Mouse (Mus musculus) neural tube, embryonic 13.5 days (tissue): ENCODE data around the gene Ikzf1. TPM values are rescaled to one million over a fixed set of nuclear protein-coding genes. Genes with fewer than 3 reads are reported as not detected.

Source experiments
- ATAC-seq: fragments of 200-750 bp; cut with Nextera tagmentation; 2 replicates; pipeline ENCODE4 v1.8.0; 2017; ENCODE audit warnings: low read depth, mild to moderate bottlenecking, moderate TSS enrichment, moderate library complexity
- H3K27ac ChIP-seq: fragments of 300-500 bp; sonication (generic); replicated peaks from 2 replicates; pipeline ENCODE4 v1.5.1; 2015; ENCODE audit warnings: moderate library complexity, mild to moderate bottlenecking, inconsistent platforms
- H3K27me3 ChIP-seq: fragments of 300-500 bp; sonication (generic); 2 replicates; pipeline ENCODE4 v1.6.1; 2015; ENCODE audit warnings: mild to moderate bottlenecking, inconsistent platforms
- H3K36me3 ChIP-seq: fragments of 300-500 bp; sonication (generic); 2 replicates; pipeline ENCODE4 v1.6.1; 2015; ENCODE audit warnings: mild to moderate bottlenecking, inconsistent platforms
- H3K4me1 ChIP-seq: fragments of 300-500 bp; sonication (generic); replicated peaks from 2 replicates; pipeline ENCODE4 v1.6.1; 2015; ENCODE audit warnings: inconsistent platforms
- H3K4me2 ChIP-seq: fragments of 300-500 bp; sonication (generic); 2 replicates; pipeline ENCODE4 v1.6.1; 2015; ENCODE audit warnings: inconsistent platforms, mild to moderate bottlenecking, moderate library complexity
- H3K4me3 ChIP-seq: fragments of 300-500 bp; sonication (generic); 2 replicates; pipeline ENCODE4 v1.5.1; 2015; ENCODE audit warnings: mild to moderate bottlenecking, inconsistent platforms
- H3K9ac ChIP-seq: fragments of 300-500 bp; sonication (generic); 2 replicates; pipeline ENCODE4 v1.6.1; 2015; ENCODE audit warnings: moderate library complexity, mild to moderate bottlenecking, inconsistent platforms
- H3K9me3 ChIP-seq: fragments of 300-500 bp; sonication (generic); 2 replicates; pipeline ENCODE4 v1.6.1; 2016; ENCODE audit warnings: inconsistent platforms
- WGBS: fragments of 180-500 bp; shearing (Covaris S2); methylation state at CpG from one replicate; pipeline ENCODE4 v1.1.7; 2015; 5-methylcytosine and 5-hydroxymethylcytosine counted together
- polyA plus RNA-seq: library from polyadenylated mRNA; unstranded; fragments of >200 nt; fragmentation: Nextera tagmentation; extraction: Ambion mirVana; gene quantifications from 2 replicates; pipeline ENCODE4 v1.2.1, GENCODE M21; 2015

Gene Ikzf1
- polyA plus RNA-seq, 1 experiment from 2014 or later, result 0.38 TPM

DNA sequence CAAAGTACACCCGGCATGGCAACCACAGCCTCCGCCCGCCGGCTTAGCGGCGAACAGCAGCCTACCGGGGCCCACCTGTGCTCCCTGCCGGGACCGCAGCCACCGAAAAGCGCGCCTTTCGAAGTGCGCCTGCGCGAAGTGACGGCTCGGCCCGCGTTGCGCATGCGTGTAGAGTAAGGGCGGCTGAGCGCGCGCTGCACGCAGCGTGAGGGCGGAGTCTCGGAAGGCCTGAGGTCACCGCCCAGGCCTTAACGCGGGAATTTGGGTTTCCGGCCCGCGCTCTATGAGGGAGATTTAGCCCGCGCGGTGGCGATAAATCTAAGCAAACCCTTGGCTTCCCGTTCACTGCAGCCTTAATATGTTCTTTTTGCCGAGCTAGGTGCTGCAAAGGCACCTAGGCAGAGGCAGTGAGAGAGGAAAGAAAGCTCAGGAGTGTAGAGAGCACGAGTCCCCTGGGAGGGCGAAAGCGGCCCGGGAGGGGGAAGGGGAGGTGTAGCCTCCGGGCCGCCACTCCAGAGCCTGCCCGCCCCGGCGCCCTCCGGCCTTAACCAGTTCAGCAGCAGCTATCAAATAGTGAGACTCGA, 124.1 kb downstream of the Ikzf1 start, which contains the start of gene Fignl1:
TSS of gene Fignl1 (minus strand) at position 143 of the 584 bp plus-strand sequence.
- H3K4me2 ChIP-seq, result peak within 1 kb of the TSS; percentile 70
- peaks cover 17% of the 10 kb centered on the region for H3K4me1 ChIP-seq
- peak within 1 kb of the TSS; percentile 94 for H3K27ac ChIP-seq
- ATAC-seq, result peak; percentile 97
- peak within 1 kb of the TSS; percentile 55 for H3K4me3 ChIP-seq
- H3K27me3 ChIP-seq, result no peaks in the 10 kb centered on the region
- no peaks in the 10 kb centered on the region for H3K36me3 ChIP-seq
- H3K9me3 ChIP-seq, result no peaks in the 10 kb centered on the region
- H3K9ac ChIP-seq, result peak within 1 kb of the TSS; percentile 82
- under 1% methylated on average over 53 of the region's 53 CpGs for WGBS

- Histone ChIP-seq H3K27me3 (no peaks in the 10 kb centered on the region), H3K9me3 (no peaks in the 10 kb centered on the region), H3K4me1 (peaks cover 17% of the 10 kb centered on the region), H3K4me2 (peak overlapping the region; percentile 70), H3K27ac (peak overlapping the region; percentile 94), H3K9ac (peak overlapping the region; percentile 82), H3K4me3 (peak overlapping the region; percentile 55), H3K36me3 (no peaks in the 10 kb centered on the region)
- peak; percentile 48 for ATAC-seq
- WGBS, result 1% methylated on average over 11 of the region's 11 CpGs
These were observed 124.8 kb downstream of the Ikzf1 start for GRCm38 (mm10) chr11:11809404-11810175.

GRCm38 (mm10) chr11:11811906-11812480, 127.2 kb downstream of the Ikzf1 start:
- Histone ChIP-seq H3K36me3 (no peaks in the 10 kb centered on the region), H3K27ac (no peak overlapping the region), H3K9me3 (no peaks in the 10 kb centered on the region), H3K4me2 (peak overlapping the region; percentile 46), H3K9ac (peak overlapping the region; percentile 55; the same call in 1 of the 2 replicates), H3K27me3 (no peaks in the 10 kb centered on the region), H3K4me3 (no peak overlapping the region), H3K4me1 (peaks cover 17% of the 10 kb centered on the region)
- no peak for ATAC-seq
- WGBS, result 25% methylated on average over 9 of the region's 9 CpGs

DNA sequence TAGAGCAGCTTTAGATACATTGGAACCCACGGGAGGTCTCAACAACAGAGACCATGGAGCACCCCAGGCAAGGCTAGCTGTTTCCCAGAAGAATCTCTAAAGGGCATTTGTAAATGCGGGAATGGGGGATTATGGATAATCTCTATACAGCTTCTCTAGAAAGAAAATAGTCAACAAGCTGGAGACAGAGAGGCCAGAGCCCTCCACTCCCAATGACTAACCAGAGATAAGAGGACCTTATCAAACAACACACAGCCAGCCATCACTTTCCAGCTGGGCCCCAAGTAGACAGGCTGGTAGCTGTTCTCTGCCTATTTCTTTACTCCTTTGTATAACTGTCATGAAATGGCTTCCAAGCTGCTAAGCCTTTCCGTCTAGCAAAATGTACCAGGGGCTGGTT, 130.9 kb downstream of the Ikzf1 start:
- H3K36me3 ChIP-seq, result no peaks in the 10 kb centered on the region
- WGBS, result 76% methylated on average over 3 of the region's 3 CpGs
- H3K4me1 ChIP-seq, result peaks cover 4% of the 10 kb centered on the region
- H3K4me3 ChIP-seq, result no peak overlapping the region
- no peak overlapping the region for H3K9ac ChIP-seq
- H3K9me3 ChIP-seq, result no peaks in the 10 kb centered on the region
- H3K27ac ChIP-seq, result no peak overlapping the region
- no peak overlapping the region for H3K4me2 ChIP-seq
- no peaks in the 10 kb centered on the region for H3K27me3 ChIP-seq
- no peak for ATAC-seq

- peaks cover 33% of the 10 kb centered on the region for H3K4me1 ChIP-seq
- H3K27ac ChIP-seq, result no peak overlapping the region
- no peak overlapping the region for H3K9ac ChIP-seq
- H3K4me3 ChIP-seq, result no peak overlapping the region
- no peak for ATAC-seq
- WGBS, result 89% methylated on average over 6 of the region's 6 CpGs
- H3K4me2 ChIP-seq, result no peak overlapping the region
- no peaks in the 10 kb centered on the region for H3K27me3 ChIP-seq
- H3K36me3 ChIP-seq, result no peaks in the 10 kb centered on the region
- no peaks in the 10 kb centered on the region for H3K9me3 ChIP-seq
These were observed 134.0 kb downstream of the Ikzf1 start for GRCm38 (mm10) chr11:11818797-11819196.

DNA sequence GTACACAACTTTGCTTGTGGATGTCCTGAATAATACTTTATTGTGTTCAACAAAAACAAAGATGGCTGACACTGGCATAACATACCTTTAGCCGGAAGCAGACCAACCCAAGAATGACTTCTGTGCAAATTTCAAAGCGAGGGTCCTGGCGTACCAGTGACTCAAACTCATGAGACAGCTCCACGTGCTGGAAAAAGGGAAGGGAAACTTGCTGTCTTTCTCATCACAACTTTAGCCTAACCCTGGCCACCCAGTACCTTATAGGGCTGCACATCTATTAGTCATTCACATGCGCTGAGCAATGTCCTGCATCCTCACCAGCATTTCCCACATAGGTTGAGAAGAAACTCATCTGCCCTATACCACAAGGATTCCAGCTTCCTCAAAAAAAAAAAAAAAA, 134.4 kb downstream of the Ikzf1 start:
- H3K4me3 ChIP-seq, result no peak overlapping the region
- H3K36me3 ChIP-seq, result no peaks in the 10 kb centered on the region
- no peak for ATAC-seq
- H3K9me3 ChIP-seq, result no peaks in the 10 kb centered on the region
- no peaks in the 10 kb centered on the region; the same call in 1 of the 2 replicates for H3K27me3 ChIP-seq
- H3K27ac ChIP-seq, result no peak overlapping the region
- H3K4me2 ChIP-seq, result no peak overlapping the region
- WGBS, result 97% methylated on average over 5 of the region's 5 CpGs
- peaks cover 37% of the 10 kb centered on the region for H3K4me1 ChIP-seq
- H3K9ac ChIP-seq, result no peak overlapping the region

- 8% methylated on average over 2 of the region's 2 CpGs for WGBS
These were observed 135.4 kb downstream of the Ikzf1 start for GRCm38 (mm10) chr11:11820251-11820650.

DNA sequence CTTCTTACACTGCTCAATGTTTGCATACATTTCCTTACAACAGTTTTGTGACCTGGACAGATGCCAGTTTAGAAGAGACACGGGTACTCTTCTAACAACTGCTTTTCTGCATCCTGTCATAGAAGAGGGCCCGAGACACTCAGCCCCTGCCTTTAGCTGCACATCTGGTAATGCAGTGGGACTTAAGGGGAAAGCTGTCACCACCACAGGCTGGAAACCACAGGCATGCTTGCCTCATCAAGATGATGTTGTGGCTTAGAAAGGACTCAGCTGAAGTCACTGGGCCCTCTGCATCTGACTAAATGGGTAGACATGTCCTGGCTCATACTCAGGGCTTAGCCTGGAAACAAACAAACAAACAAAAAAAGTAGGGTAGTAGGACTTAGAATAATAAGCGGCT, 135.9 kb downstream of the Ikzf1 start:
- no peak overlapping the region for H3K4me2 ChIP-seq
- no peaks in the 10 kb centered on the region for H3K9me3 ChIP-seq
- H3K9ac ChIP-seq, result no peak overlapping the region
- peaks cover 52% of the 10 kb centered on the region for H3K4me1 ChIP-seq
- 62% methylated on average over 3 of the region's 3 CpGs for WGBS
- H3K4me3 ChIP-seq, result no peak overlapping the region
- H3K27ac ChIP-seq, result peak overlapping the region; percentile 67
- H3K27me3 ChIP-seq, result no peaks in the 10 kb centered on the region; the same call in 1 of the 2 replicates
- no peak for ATAC-seq
- no peaks in the 10 kb centered on the region for H3K36me3 ChIP-seq

More at GRCm38 (mm10) chr11:11820251-11820650, 135.4 kb downstream of the Ikzf1 start:
- no peak overlapping the region for H3K9ac ChIP-seq
- peak overlapping the region; percentile 67 for H3K27ac ChIP-seq
- no peaks in the 10 kb centered on the region for H3K36me3 ChIP-seq
- no peaks in the 10 kb centered on the region for H3K9me3 ChIP-seq
- peaks cover 47% of the 10 kb centered on the region for H3K4me1 ChIP-seq
- no peak overlapping the region for H3K4me3 ChIP-seq
- H3K4me2 ChIP-seq, result no peak overlapping the region
- ATAC-seq, result peak; percentile 55
- no peaks in the 10 kb centered on the region; the same call in 1 of the 2 replicates for H3K27me3 ChIP-seq

- Histone ChIP-seq H3K9me3 (no peaks in the 10 kb centered on the region), H3K9ac (peak overlapping the region; percentile 63), H3K27ac (peak overlapping the region; percentile 80), H3K4me2 (peak overlapping the region; percentile 49), H3K4me3 (peak overlapping the region; percentile 13), H3K4me1 (peaks cover 52% of the 10 kb centered on the region), H3K27me3 (no peaks in the 10 kb centered on the region; the same call in 1 of the 2 replicates), H3K36me3 (no peaks in the 10 kb centered on the region)
- 4% methylated on average over 15 of the region's 16 CpGs for WGBS
- peak; percentile 81 for ATAC-seq
These were observed 136.7 kb downstream of the Ikzf1 start for GRCm38 (mm10) chr11:11821387-11821975.

Other genes with a start within 250 kb of the Ikzf1 start
- 1.0 and 1.6 TPM in 2 replicates for gene Spata48, start 222.9 kb upstream of the Ikzf1 start, polyA plus RNA-seq
- 0.73 and 0.92 TPM in 2 replicates for gene Zpbp, start 222.6 kb upstream of the Ikzf1 start, polyA plus RNA-seq
- gene 4930512M02Rik, start 57.2 kb upstream of the Ikzf1 start, polyA plus RNA-seq, result not detected in 2 replicates
- 13.5 and 15.5 TPM in 2 replicates for gene Fignl1, start 124.0 kb downstream of the Ikzf1 start, polyA plus RNA-seq
- 3.3 and 6.5 TPM in 2 replicates for gene Ddc, start 213.1 kb downstream of the Ikzf1 start, polyA plus RNA-seq